Mouse (Mus musculus): Measurements from ENCODE around the gene Serpine3. TPM values are rescaled to one million over a fixed set of nuclear protein-coding genes. Genes with fewer than 3 reads are reported as not detected.

The Serpine3 gene
- not detected in 2 replicates for polyA plus RNA-seq (2012)

DNA sequence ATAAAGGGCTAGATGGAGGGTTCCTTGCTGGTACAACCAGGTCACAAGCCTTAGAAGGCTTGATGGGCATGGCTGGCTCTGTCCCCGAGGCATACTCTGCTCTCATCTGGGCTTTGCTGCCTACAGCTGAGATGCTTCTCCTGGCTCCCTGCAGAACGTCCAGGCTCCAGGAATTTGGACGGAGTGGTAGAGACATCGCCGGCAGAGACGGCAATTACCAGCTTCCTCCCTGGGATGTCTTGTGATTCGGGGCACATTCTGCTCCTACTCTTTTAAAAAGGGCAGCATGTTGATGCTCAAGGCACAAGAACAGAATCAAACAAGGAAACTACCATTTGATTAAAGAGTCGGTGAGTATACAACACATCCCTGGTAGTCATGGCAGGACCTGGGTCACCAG, at the start of gene Serpine3:
Gene Serpine3 (plus strand): TSS at position 301 of the 400 bp plus-strand sequence.
- TF ChIP-seq GATA1 (IDR thresholded peaks at IDR 0.05; ENCODE audit: low read length), result no peak

DNA sequence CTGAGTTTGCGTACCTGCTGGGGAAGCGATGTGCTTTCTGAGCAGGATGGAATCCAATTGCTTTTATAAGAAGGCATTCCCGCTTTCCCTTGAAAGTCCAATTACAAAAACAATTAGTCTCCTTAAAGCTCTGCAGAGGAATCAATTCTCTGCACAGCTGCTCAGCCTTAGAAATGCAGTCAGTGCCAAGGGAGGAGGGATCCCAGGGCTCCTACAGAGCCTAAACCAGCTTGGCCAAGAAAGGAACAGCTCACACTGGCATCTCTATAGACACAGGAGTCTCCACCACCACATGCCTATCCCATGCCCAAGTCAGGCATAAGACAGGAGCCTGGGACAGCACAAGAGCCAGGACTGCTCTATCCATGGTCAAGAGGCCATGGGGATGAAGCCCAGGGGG, 41.1 kb upstream of the Serpine3 start:
- no peak for TF ChIP-seq GATA1 (IDR thresholded peaks at IDR 0.05; ENCODE audit: low read length)

- TF ChIP-seq GATA1 (IDR thresholded peaks at IDR 0.05; ENCODE audit: low read length), result no peak
These were observed 35.5 kb upstream of the Serpine3 start for GRCm38 (mm10) chr14:62627951-62628350.

DNA sequence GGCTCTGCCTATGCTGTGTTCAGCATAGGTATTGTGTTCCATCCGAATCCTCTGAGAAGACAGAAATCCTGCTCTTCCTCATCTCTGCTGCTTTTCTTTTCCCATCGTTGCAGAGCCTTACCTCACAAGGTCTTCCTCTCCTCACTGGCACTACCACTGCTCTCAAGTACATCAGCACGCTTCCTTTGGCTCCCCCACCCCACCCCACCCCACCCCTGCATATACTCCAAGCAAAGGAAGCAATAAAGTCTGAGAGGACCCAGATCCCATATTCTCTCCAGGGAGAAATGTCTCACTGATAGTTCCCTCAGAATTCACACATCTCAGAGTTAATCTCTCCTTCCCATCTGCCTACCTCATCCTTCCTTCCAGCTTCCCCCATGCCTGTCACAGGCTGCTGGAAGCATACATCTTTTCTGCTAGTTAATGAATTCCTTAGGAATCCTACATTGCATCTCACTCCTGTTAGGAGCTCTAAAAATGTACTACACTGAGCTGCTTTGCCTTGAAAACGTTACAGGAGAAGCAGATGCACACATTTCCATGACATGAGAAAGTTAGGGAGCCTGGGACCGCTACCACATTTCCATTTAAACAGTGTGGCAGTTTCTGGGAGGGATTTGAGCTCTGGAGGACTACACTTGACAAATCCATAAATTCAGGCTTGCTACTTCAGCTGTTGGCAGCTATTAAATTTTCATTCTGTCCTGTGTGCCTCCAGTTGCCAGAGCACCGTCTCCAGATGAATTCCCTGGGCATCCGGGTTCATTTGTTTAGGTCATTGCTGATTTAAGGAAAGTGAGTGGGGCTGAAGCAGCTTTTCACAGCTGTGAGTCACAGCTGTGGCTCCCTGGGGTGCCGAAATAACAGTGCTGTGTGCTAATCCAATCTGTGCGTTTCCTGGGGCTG, 25.8 kb upstream of the Serpine3 start:
- TF ChIP-seq GATA1 (IDR thresholded peaks at IDR 0.05; ENCODE audit: low read length), result no peak

DNA sequence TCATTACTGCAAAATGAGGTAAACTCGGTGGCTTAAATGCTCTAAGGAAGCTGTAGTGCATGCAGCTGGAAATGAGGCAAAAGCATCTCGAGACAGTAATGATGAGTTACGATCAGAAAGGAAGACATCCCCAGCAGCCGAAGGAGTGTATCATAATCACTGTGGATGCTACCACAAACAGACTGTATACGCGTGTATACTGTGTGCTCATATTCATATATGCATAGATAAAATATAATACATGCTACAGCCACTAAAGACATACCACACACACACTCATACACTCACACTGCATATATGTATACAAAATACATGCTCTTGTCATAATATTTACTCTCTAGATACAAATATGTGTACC, 25.1 kb upstream of the Serpine3 start:
- no peak for TF ChIP-seq GATA1 (IDR thresholded peaks at IDR 0.05; ENCODE audit: low read length)

DNA sequence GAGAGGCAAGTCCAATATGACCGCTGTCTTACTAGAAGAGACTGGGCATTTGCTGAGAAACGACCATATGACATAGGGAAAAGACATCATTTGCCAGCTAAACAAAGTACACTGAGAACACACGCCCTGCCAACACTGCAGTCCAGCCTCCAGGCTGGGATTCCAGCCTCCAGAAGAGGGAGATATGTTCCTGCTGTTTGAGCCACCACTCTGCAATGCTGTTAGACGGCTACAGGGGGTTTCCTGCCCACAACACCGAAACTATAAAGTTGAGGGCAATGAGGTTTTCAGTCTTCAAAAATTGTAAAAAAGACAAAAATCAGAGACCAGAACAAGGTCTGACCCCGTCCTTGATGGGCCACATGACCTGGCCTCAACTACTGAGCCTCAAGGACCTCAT, 24.4 kb upstream of the Serpine3 start:
- no peak for TF ChIP-seq GATA1 (IDR thresholded peaks at IDR 0.05; ENCODE audit: low read length)

DNA sequence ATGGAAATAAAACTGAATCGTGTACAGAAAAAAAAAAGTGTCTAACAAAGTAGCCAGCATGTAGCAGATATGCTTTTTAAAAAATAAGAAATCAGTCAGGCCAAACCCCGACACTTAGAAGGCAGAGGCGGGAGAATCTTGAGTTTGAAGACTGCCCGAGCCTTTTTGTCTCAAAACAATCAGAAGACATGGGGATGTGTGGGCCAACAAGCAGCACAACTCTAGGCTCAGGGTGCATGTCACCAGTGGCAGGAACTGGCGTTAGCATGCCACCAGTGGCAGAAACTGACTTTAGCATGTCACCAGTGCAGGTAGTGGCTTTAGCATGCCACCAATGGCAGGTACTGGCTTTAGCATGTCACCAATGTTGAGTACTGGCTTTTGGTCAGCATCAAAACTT, 23.9 kb upstream of the Serpine3 start:
- TF ChIP-seq GATA1 (IDR thresholded peaks at IDR 0.05; ENCODE audit: low read length), result no peak

DNA sequence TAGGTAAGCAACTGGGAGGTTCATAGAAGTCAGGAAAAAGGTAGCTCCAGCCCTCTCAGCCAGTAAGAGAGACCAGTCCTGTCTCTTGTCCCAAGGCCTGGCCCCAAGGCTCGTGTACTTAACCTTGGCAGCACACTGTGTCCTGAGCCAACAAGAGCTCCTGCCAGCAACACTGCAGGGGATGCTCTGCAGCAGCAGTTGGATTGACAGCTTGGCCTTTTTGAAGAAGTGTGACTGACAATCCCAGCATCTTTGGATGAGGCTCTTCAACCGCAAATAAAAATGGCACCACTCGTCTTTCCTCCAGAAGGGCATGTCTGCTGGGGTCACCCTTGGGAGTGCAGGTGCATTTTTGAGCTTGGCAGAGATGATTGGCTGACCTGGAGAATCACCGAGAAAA, 23.1 kb upstream of the Serpine3 start:
- no peak for TF ChIP-seq GATA1 (IDR thresholded peaks at IDR 0.05; ENCODE audit: low read length)

GRCm38 (mm10) chr14:62648405-62648804, 15.1 kb upstream of the Serpine3 start:
- no peak for TF ChIP-seq GATA1 (IDR thresholded peaks at IDR 0.05; ENCODE audit: low read length)

DNA sequence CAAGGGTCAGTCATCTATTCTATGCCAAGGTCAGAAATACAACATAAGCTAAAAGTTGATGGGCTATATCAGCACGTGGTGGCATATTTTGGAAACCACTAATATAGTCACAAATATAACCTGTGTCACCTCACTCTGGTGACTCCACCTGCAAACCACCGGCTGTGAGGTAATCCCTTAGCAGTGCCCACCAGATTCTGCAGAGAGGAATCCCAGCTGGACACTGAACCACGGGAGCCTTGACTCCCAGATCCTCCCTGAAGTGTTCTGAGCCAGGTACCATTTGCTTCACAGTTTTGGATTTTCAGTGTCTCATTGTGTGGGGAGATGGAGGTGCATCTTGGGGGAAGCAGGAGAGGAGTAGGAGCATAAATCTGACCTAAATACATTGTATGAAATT, 13.1 kb upstream of the Serpine3 start:
- TF ChIP-seq GATA1 (IDR thresholded peaks at IDR 0.05; ENCODE audit: low read length), result no peak

DNA sequence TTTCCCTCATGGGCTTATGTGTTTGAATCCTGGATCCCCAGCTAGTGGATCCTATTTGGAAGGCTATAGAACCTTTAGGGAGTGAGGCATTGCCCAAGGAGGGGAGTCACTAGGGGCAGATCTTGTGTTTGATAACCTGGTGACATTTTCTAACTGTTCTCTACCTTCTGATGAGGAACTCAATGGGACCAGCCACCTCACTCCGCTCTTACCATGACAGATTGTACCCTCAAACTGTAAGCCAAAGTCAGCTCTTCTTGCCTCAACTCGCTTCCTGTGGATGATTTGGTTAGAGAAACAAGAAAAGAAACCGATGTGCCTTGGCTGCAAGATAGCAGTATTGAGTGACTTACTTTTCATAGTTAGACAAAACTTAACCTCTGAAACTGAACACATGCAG, 11.7 kb upstream of the Serpine3 start:
- TF ChIP-seq GATA1 (IDR thresholded peaks at IDR 0.05; ENCODE audit: low read length), result no peak

DNA sequence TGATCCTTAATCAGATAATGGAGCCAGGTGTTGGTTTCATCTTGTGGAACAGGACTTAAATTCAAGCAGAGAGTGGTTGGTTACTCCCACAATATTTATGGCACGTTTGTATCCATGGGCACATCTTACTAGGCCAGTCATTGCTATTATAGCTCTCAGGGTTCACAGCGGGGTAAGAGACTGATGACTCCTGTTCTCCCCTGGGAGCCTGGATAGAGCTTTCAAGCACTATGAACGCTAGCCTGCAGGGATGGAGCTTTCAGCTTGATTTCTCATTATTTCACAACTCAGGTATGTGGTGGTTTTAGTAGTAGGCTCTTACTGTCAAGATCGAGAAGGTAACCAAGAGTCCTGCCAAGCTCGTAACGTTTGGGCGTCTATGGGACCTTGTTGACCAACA, 7.5 kb upstream of the Serpine3 start:
- TF ChIP-seq GATA1 (IDR thresholded peaks at IDR 0.05; ENCODE audit: low read length), result no peak

GRCm38 (mm10) chr14:62657469-62657868, 6.0 kb upstream of the Serpine3 start:
- no peak for TF ChIP-seq GATA1 (IDR thresholded peaks at IDR 0.05; ENCODE audit: low read length)

- no peak for TF ChIP-seq GATA1 (IDR thresholded peaks at IDR 0.05; ENCODE audit: low read length)
These were observed 1.1 kb upstream of the Serpine3 start for GRCm38 (mm10) chr14:62662381-62662780.

DNA sequence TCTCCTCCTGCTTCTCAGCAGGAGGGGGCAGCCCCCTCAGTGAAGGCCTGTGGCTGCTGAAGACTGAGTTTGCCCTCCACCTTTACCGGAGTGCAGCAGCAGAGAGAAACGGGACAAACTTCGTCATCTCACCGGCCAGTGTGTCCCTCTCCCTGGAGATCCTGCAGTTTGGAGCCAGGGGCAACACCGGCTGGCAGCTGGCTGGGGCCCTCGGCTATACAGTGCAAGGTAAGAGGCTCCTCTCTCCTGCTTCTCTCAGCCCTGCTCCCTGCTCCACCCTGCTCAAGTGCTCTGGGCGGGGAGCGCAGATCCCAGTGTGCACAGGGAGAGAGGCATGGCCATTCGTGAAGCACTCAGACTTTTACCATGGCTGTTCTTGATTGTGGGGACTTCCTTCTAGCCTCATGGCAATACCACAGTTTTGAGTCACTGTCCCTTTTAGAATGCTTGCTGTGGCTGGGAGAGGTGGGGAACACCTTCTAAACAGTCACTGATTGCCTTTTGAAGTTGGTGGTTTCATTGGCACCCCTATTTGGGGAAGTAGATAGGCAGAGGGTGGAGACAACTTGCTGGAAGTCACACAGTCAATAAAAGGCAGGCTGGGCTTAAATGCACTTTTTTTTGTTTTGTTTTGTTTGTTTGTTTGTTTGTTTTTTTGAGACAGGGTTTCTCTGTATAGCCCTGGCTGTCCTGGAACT, 1.7 kb downstream of the Serpine3 start:
- no peak for TF ChIP-seq GATA1 (IDR thresholded peaks at IDR 0.05; ENCODE audit: low read length)

- TF ChIP-seq GATA1 (IDR thresholded peaks at IDR 0.05; ENCODE audit: low read length), result no peak
These were observed 10.2 kb downstream of the Serpine3 start for GRCm38 (mm10) chr14:62673646-62674045.

DNA sequence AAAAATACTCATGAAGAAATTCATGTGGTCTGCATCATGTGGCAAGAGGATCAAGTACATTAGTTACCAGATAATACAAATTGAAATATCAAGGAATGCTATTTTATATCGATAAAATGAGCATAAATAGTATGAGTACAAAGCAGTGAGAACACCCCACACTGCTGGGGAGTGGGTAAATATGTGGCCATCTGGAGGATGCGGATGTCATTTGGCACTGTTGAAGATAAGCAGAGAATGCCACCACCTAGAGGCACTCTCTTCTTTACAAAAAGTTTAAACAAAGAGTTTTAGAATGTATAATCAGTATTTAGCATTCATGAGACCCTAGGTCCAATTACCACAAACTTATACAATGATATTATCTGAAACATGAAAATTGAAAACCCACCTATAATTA, 54.7 kb downstream of the Serpine3 start:
- no peak for TF ChIP-seq GATA1 (IDR thresholded peaks at IDR 0.05; ENCODE audit: low read length)
